Mouse (Mus musculus) bone marrow macrophage, adult 2 months (primary cell): ENCODE measurements at regions not wholly inside any gene's neighbourhood (a gene's known extent, or its start where the extent isn't known, plus 50 kb on each side); places are given as distances from the start of the nearest gene placed in this dataset.

Source experiments
- H3K27ac ChIP-seq: 2 replicates; pipeline ENCODE4 v1.5.1; 2012; ENCODE audit warnings: low read depth, low read length; ENCODE audit not compliant: insufficient read depth
- H3K4me1 ChIP-seq: 2 replicates; pipeline ENCODE4 v1.6.1; 2012; ENCODE audit warnings: low read length; ENCODE audit not compliant: control insufficient read depth, insufficient read depth
- H3K4me3 ChIP-seq: 2 replicates; pipeline ENCODE4 v1.5.1; 2012; ENCODE audit warnings: mild to moderate bottlenecking, low read length, moderate library complexity; ENCODE audit not compliant: insufficient read depth
- CTCF ChIP-seq: IDR thresholded peaks from 2 replicates; pipeline ENCODE4 v1.5.1; 2012; ENCODE audit warnings: low read depth, mild to moderate bottlenecking, low read length, moderate library complexity
- POLR2A ChIP-seq: IDR thresholded peaks from 2 replicates; pipeline ENCODE4 v1.6.1; 2012; ENCODE audit warnings: mild to moderate bottlenecking, low read depth, low read length, borderline replicate concordance

- no peak for TF ChIP-seq CTCF
- TF ChIP-seq POLR2A: no peak
- Histone ChIP-seq H3K4me3 (no peak overlapping the region), H3K27ac (no peak overlapping the region), H3K4me1 (no peaks in the 10 kb centered on the region)
These were observed 204.1 kb upstream of the Daam1 start for GRCm38 (mm10) chr12:71626801-71627200.

- no peak overlapping the region for H3K4me3 ChIP-seq
- H3K4me1 ChIP-seq: no peaks in the 10 kb centered on the region
- TF ChIP-seq POLR2A: no peak
- no peak for TF ChIP-seq CTCF
- H3K27ac ChIP-seq: no peak overlapping the region
These were observed 203.2 kb upstream of the Daam1 start for GRCm38 (mm10) chr12:71627421-71628339.

- Histone ChIP-seq H3K4me3 (no peak overlapping the region), H3K4me1 (no peaks in the 10 kb centered on the region), H3K27ac (no peak overlapping the region)
- TF ChIP-seq CTCF (no peak), POLR2A (no peak)
These were observed 202.5 kb upstream of the Daam1 start for GRCm38 (mm10) chr12:71628340-71628738.

GRCm38 (mm10) chr12:71628796-71629195, 202.1 kb upstream of the Daam1 start:
- TF ChIP-seq CTCF (no peak), POLR2A (no peak)
- H3K4me3 ChIP-seq: no peak overlapping the region
- H3K4me1 ChIP-seq: no peaks in the 10 kb centered on the region
- H3K27ac ChIP-seq: no peak overlapping the region

- Histone ChIP-seq H3K4me1 (no peaks in the 10 kb centered on the region), H3K27ac (no peak overlapping the region), H3K4me3 (no peak overlapping the region)
- no peak for TF ChIP-seq CTCF
- no peak for TF ChIP-seq POLR2A
These were observed 200.5 kb upstream of the Daam1 start for GRCm38 (mm10) chr12:71630386-71630785.

- Histone ChIP-seq H3K27ac (no peak overlapping the region), H3K4me1 (no peaks in the 10 kb centered on the region), H3K4me3 (no peak overlapping the region)
- TF ChIP-seq CTCF (no peak), POLR2A (no peak)
These were observed 194.6 kb upstream of the Daam1 start for GRCm38 (mm10) chr12:71636300-71636699.

GRCm38 (mm10) chr12:71637248-71637647, 193.6 kb upstream of the Daam1 start:
- Histone ChIP-seq H3K4me3 (no peak overlapping the region), H3K27ac (no peak overlapping the region)
- TF ChIP-seq CTCF (no peak), POLR2A (no peak)

GRCm38 (mm10) chr12:71638246-71638645, 192.6 kb upstream of the Daam1 start:
- Histone ChIP-seq H3K4me1 (no peaks in the 10 kb centered on the region), H3K4me3 (no peak overlapping the region), H3K27ac (no peak overlapping the region)
- no peak for TF ChIP-seq POLR2A

More at GRCm38 (mm10) chr12:71637248-71637647, 193.6 kb upstream of the Daam1 start:
- no peaks in the 10 kb centered on the region for H3K4me1 ChIP-seq

GRCm38 (mm10) chr12:71640058-71640501, 190.8 kb upstream of the Daam1 start:
- TF ChIP-seq POLR2A (no peak), CTCF (no peak)
- H3K4me3 ChIP-seq: no peak overlapping the region
- H3K27ac ChIP-seq: no peak overlapping the region
- no peaks in the 10 kb centered on the region for H3K4me1 ChIP-seq

- TF ChIP-seq CTCF: no peak
- TF ChIP-seq POLR2A: no peak
- H3K4me1 ChIP-seq: no peaks in the 10 kb centered on the region
- H3K4me3 ChIP-seq: no peak overlapping the region
- H3K27ac ChIP-seq: no peak overlapping the region
These were observed 189.4 kb upstream of the Daam1 start for GRCm38 (mm10) chr12:71641486-71641885.
